Mouse (Mus musculus) cerebellum, adult 18-20 months (tissue): ENCODE measurements around the gene Sigmar1.
"Not testable (repeated sequence)": the region's sequence is repeated elsewhere in the genome, so short reads cannot be mapped to it uniquely, and the experiment has no call there.

Source experiments
- DNase-seq, 2 experiments: peaks; one replicate each; pipeline ENCODE4 v3.0.0; 2021

Sigmar1 gene

GRCm38 (mm10) chr4:41755338-41756305, at the start of gene Sigmar1:
Gene Sigmar1, minus strand, starts transcription at chr4:41756157.
- peak; percentile 83 to 90 for DNase-seq

- DNase-seq: not testable (repeated sequence)
Observed at GRCm38 (mm10) chr4:41783197-41783596, 27.2 kb upstream of the Sigmar1 start.

GRCm38 (mm10) chr4:41782711-41783110, 26.8 kb upstream of the Sigmar1 start:
- not testable (repeated sequence) for DNase-seq

GRCm38 (mm10) chr4:41781748-41782485, 26.0 kb upstream of the Sigmar1 start:
- not testable (repeated sequence) for DNase-seq

GRCm38 (mm10) chr4:41781271-41781670, 25.3 kb upstream of the Sigmar1 start:
- not testable (repeated sequence) for DNase-seq

- not testable (repeated sequence) for DNase-seq
Observed at GRCm38 (mm10) chr4:41775840-41776239, 19.9 kb upstream of the Sigmar1 start.

- not testable (repeated sequence) for DNase-seq
Observed at GRCm38 (mm10) chr4:41774506-41774905, 18.5 kb upstream of the Sigmar1 start.

GRCm38 (mm10) chr4:41774002-41774401, 18.0 kb upstream of the Sigmar1 start, which contains the start of gene Ccl27a:
Gene Ccl27a, minus strand, starts transcription at chr4:41774247.
- DNase-seq: peak; percentile 83 to 91

- peak; percentile 66 to 70 for DNase-seq
Observed at GRCm38 (mm10) chr4:41773502-41773901, 17.5 kb upstream of the Sigmar1 start.

- not testable (repeated sequence) for DNase-seq
Observed at GRCm38 (mm10) chr4:41772946-41773345, 17.0 kb upstream of the Sigmar1 start.

- DNase-seq: not testable (repeated sequence)
Observed at GRCm38 (mm10) chr4:41767301-41767700, 11.3 kb upstream of the Sigmar1 start.

- not testable (repeated sequence) for DNase-seq
Observed at GRCm38 (mm10) chr4:41763176-41763575, 7.2 kb upstream of the Sigmar1 start.

GRCm38 (mm10) chr4:41762688-41763114, 6.7 kb upstream of the Sigmar1 start:
- peak; percentile 53 to 62 for DNase-seq

GRCm38 (mm10) chr4:41762099-41762687, 6.2 kb upstream of the Sigmar1 start:
- DNase-seq: no peak

- no peak for DNase-seq
Observed at GRCm38 (mm10) chr4:41761680-41762079, 5.7 kb upstream of the Sigmar1 start.

- DNase-seq: no peak
Observed at GRCm38 (mm10) chr4:41760911-41761310, 5.0 kb upstream of the Sigmar1 start.

- DNase-seq: peak; percentile 89 to 90
Observed at GRCm38 (mm10) chr4:41760288-41760721, 4.3 kb upstream of the Sigmar1 start.

GRCm38 (mm10) chr4:41759656-41760287, 3.8 kb upstream of the Sigmar1 start:
- DNase-seq: no peak

GRCm38 (mm10) chr4:41759206-41759605, 3.2 kb upstream of the Sigmar1 start:
- peak in 1 of 2 experiments; percentile 36 for DNase-seq

- DNase-seq: no peak
Observed at GRCm38 (mm10) chr4:41758701-41759100, 2.7 kb upstream of the Sigmar1 start.

- no peak for DNase-seq
Observed at GRCm38 (mm10) chr4:41758021-41758420, 2.1 kb upstream of the Sigmar1 start.

GRCm38 (mm10) chr4:41757321-41757720, 1.4 kb upstream of the Sigmar1 start:
- DNase-seq: no peak
